Mouse (Mus musculus) megakaryocyte, embryonic 14.5 days (primary cell): ENCODE measurements around the gene Kif9.

Experiments used
- FLI1 ChIP-seq: IDR thresholded peaks from 2 replicates; pipeline ENCODE4 v1.6.1; 2012; ENCODE audit warnings: low read length, inconsistent platforms, mixed read lengths
- GATA1 ChIP-seq: IDR thresholded peaks from 3 replicates; pipeline ENCODE4 v1.6.1; 2012; ENCODE audit warnings: mixed read lengths, low read length, inconsistent platforms, borderline replicate concordance

- TF ChIP-seq FLI1 = no peak
- TF ChIP-seq GATA1 = no peak
Measured at GRCm38 (mm10) chr9:110459145-110459727, 17.5 kb upstream of the Kif9 start.
